Mouse (Mus musculus): ENCODE results near the gene Th. TPM values are rescaled to one million over a fixed set of nuclear protein-coding genes. Genes with fewer than 3 reads are reported as not detected.
A peak's percentile ranks its signal among the peaks of the same experiment; 100 is the strongest.

The Th gene
- total RNA-seq (2021), result under 1 TPM; 0.33 to 0.65 TPM
- long read RNA-seq, experiment 1, partial matches to known transcripts, result 0 of 1 reads
- long read RNA-seq, experiment 1, other reads (novel, unspliced or antisense), result 1 of 1 reads
- long read RNA-seq, experiment 2, partial matches to known transcripts, result 0 of 1 reads
- long read RNA-seq, experiment 2, other reads (novel, unspliced or antisense), result 1 of 1 reads

DNA sequence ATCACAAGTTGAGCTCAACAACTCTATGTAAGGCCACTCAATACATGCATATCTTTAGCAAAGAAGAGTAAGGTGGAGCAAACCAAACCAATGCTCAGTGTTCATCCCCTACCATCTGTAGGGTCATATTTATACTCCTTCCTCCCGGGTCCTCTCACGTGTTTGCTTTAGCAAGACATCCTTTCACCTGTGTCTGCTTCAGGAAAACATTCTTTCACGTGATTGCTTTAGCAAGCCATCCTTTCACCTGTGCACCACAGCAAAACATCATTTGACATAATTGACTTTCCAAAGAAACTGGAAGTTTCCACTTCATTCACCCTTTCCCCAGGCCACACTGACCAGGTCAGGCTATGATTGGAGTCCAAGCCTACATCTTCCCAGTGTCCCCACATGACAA lies at the start of gene Th:
Th (minus strand) TSS at position 101 of the 400 bp plus-strand sequence.
- no peak for DNase-seq (ENCODE audit: low spot score in 2 of 2)

- no peak for DNase-seq (ENCODE audit: low spot score in 2 of 2)
Observed at GRCm38 (mm10) chr7:142968809-142969511, 38.0 kb upstream of the Th start, which contains the start of gene Ascl2. Gene Ascl2 (minus strand): TSS chr7:142969264.

DNA sequence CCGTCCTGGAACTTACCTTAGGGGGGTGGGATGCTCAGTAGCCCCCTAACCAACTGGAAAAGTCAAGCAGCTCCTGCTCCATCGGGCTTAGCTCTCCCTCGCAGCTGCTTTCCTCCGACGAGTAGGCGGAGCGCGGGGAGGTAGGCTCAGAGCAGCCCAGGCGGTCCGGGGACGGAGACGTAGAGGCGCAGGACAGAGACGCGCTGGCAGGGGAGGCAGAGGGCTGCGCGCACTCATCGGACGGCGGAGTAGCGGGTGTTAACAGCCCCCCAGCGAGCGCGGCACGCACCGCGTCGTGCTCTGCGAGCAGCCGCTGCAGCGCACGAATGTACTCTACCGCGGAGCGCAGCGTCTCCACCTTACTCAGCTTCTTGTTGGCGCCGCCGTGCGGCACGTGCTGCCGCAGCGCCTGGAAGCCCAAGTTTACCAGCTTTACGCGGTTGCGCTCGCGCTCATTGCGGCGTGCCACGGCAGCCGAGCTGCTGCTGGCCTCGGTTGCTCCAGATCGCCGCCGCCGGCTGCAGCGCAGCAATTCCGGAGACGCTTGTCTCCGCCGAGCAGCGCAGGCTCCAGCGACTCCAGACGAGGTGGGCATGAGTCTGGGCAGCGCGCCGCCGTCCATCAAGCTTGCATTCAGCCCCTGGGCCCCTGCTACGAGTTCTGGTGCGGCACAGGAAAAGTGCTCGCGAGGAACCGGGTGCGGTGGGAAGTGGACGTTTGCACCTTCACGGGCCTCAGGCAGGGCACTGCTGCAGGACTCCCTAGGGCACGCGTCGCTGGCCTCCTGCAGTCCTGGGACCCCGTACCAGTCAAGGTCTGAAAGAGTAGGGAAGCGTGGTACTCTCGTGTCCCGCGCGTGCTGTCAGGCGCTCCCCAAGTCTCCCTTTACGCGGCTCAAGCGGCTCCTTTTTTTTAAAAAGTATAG lies 37.2 kb upstream of the Th start:
- DNase-seq (ENCODE audit: low spot score in 2 of 2), result peak; percentile 47 to 50

DNA sequence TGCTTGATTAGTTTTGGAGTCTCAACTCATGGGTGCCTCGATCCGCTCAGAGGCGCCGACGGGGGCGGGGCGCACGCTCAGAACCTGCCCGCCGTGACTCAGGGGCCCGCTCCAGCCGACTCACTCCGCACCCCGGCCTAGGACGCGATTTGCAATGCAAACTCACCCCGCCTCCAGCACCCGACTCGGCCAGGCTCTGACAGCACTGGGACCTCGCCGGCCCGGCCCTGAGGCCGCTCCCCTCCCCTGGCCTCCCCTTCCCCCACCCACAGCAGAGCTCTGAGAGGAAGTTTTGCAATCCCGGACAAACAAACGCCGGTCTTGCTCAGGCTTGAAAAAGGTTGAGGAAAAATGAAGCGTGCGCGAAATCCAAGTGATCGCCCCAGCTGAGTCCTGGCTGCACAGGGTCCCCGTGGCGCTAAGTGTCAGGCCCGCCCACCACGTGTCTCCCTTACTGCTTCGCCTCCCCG lies 36.5 kb upstream of the Th start:
- DNase-seq (ENCODE audit: low spot score in 2 of 2), result no peak

- no peak for DNase-seq (ENCODE audit: low spot score in 2 of 2)
Observed at GRCm38 (mm10) chr7:142959752-142960151, 28.8 kb upstream of the Th start.

- no peak for DNase-seq (ENCODE audit: low spot score in 2 of 2)
Observed at GRCm38 (mm10) chr7:142958817-142959216, 27.9 kb upstream of the Th start.

GRCm38 (mm10) chr7:142956018-142956417 lies 25.1 kb upstream of the Th start:
- no peak for DNase-seq (ENCODE audit: low spot score in 2 of 2)

DNA sequence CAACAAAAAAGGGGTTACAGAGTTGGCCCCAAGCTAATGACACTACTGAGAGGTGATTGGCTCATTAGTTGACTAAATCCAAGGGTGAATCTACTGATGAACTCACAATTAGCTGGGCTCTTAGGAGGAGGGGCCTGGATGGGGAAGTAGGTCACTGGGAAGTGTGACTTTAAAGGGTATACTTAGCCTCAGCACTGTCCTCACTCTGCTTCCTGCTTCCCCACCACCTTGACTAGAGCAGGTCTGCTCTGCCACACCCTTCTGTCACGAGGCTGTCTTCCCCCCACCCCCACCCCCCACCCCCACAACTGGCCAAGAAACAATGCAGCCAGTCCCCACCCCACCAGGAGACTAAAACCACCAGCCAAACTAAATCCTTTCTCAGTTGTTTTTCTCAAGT lies 18.6 kb upstream of the Th start:
- no peak for DNase-seq (ENCODE audit: low spot score in 2 of 2)

GRCm38 (mm10) chr7:142937631-142938030 lies 6.7 kb upstream of the Th start:
- no peak for DNase-seq (ENCODE audit: low spot score in 2 of 2)

DNA sequence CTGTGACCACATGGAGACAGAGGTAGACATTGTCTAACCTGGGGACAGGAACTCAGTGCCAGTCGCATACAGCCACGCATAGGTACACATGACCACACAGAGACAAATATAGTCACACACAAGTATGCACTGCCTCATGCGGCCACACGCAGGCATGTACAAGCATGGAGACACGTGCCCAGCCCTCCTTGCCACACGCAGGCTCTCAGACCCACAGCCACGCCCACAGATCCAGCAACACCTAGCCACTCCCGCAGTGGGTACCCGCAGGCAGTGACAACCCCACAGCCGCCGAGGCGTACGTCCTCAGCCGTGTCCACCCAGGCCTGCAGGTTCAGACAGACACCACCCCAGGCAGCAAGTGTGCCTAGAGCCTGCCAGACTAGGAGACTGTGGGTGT lies 4.8 kb upstream of the Th start:
- DNase-seq (ENCODE audit: low spot score in 2 of 2), result no peak

DNA sequence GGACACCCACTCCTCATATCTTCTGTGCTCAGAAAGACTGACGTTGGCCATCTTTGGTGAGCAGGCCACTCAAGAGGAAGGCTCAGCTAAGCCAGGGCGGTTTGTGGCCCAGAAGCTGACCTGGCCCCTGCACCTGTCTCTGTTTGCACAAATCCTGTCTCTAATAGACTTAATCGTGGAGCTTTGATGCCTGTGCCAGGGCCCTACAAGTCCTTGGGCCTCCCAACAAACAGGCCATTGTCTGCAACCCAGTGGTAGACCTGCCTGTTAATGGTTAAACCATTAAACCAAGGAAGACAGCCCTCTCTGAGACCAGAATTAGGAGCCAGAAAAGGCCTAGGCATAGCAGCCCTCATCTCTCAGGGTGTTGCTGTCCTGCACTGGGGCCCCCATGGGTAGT lies 1.5 kb upstream of the Th start:
- DNase-seq (ENCODE audit: low spot score in 2 of 2), result no peak

DNA sequence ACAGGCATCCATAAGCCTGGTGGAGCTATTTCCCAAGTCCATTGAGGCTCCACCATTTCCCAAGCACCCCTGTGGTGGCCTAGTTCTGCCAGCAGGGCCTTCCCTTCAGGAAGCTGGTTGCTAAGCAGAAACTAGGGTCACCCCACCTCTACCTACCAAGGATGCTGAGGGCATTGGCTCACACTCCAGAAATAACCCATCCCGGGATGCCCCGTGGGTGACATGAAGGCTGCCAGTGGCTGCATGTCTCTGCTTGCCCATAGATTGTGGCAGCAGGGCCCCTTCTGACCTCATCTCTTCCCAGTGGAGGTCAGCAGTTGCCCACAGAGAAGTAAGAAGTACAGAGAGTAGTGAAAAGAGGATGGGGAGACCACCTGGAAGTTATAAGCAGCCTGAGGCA lies 1.4 kb downstream of the Th start:
- no peak for DNase-seq (ENCODE audit: low spot score in 2 of 2)

GRCm38 (mm10) chr7:142927293-142927692 lies 3.6 kb downstream of the Th start:
- DNase-seq (ENCODE audit: low spot score in 2 of 2), result no peak

DNA sequence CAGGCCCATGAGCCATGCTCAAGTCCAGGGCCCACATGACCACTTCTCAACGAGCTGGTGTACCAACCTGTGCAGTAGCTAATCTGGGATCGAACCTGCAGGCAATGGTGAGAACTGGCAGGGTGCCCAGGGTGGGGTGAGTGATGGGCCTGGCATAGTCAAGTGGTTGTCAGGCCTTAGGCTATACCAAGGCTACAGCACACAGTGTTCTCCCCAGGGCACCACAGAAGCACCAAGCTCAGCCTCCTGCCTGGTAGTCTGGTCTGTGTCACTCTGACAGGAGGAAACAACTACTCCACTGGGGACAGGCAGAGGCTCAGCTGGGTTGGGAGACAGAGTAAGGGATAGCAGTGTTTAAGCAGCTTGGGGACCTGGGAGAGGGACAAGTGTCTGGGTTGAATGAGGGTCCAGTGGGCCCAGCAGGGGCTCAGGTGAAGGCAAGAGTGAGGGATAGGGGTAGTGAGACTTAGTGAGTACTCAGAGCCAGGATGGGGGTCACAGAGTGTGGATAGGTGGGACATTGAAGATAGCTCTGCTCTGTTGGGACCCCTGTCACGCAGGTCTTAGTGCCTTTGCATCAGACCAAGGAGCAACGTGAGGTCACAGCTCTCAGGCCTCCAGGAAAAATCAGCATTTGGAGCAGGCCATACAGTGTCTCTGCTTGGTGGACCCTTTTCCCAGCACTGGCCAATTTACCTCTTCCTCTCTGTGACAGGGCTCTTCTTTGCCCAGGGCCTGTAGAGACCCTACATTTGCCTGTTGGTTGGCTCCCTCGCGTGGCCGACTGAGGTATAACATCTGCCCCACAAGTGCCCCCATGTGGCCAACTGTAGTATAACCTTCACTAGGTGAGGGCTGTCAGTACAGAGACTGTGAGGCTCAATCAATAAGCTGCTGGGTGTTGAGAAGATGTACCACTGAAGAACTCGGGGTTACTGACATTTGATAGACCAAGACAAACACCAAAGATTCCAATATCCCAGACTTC lies 12.0 kb downstream of the Th start:
- peak; percentile 88 to 90 for DNase-seq (ENCODE audit: low spot score in 2 of 2)

GRCm38 (mm10) chr7:142917659-142918058 lies 13.3 kb downstream of the Th start:
- DNase-seq (ENCODE audit: low spot score in 2 of 2), result no peak

- no peak for DNase-seq (ENCODE audit: low spot score in 2 of 2)
Observed at GRCm38 (mm10) chr7:142916178-142916577, 14.8 kb downstream of the Th start.

DNA sequence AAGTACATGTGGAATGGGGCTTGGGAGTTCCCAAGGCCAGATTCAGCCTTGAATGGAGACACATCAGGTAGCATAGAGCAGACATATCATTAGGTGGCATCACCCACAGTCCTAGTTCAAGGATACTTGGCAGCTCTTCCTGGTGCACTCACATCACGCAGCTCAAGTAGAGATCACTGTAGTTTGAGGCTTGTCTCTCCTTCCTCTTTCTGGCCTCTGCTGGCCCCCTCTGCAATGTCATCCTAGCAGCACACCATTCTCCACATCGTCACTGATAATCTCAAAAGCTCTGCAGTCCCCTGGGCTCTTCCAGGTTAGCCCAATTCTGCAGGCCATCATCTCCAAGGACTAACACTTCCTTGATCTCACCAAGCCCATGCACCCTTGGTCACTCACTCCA lies 19.2 kb downstream of the Th start:
- no peak for DNase-seq (ENCODE audit: low spot score in 2 of 2)

DNA sequence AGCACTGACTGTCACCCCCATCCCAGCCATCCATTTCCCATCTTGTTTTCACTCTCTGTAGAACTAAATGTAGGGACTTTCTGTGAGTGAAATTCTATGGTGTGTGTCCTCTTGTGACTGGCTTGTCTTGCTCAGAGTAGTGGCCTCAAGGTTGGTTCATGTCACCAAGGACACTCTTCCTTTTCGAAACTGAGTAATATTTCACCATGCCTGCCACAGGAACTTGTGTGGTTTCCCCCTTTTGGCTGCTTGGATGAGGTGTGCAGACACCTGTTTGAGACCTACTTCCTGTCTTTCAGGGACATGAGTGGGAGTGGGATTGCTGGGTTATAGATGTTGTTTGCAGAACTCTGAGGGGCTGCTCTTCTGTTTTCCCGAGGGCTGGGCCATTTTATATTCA lies 20.8 kb downstream of the Th start:
- no peak for DNase-seq (ENCODE audit: low spot score in 2 of 2)

DNA sequence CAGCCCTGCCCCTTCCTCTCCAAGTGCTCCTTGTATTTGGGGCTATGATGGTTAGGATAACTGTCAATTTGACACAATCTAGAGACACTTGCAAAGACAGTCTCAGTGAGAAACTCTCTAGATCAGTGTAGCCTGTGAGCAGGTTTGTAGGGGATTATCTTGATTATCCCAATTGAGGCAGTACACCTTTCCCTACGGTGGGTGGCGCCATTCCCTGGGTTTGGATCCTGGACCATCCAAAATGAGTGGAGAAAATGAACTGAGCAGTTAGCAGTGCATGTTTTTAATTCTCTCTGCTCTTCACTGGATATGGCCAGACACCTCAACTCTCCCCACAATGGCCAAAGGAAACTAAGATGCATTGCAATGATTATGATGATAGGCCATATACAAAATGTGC lies 21.3 kb downstream of the Th start:
- no peak for DNase-seq (ENCODE audit: low spot score in 2 of 2)

- DNase-seq (ENCODE audit: low spot score in 2 of 2), result no peak
Observed at GRCm38 (mm10) chr7:142905606-142906005, 25.3 kb downstream of the Th start.

GRCm38 (mm10) chr7:142904331-142904730 lies 26.6 kb downstream of the Th start:
- DNase-seq (ENCODE audit: low spot score in 2 of 2), result no peak
